Mouse (Mus musculus): ENCODE measurements around the gene Rims4. TPM values are rescaled to one million over a fixed set of nuclear protein-coding genes. Genes with fewer than 3 reads are reported as not detected.

Gene Rims4
- total and polyA plus RNA-seq, 2 experiments from 2014 or later: 0.07 to 0.08 TPM

- Histone ChIP-seq H3K36me3 (replicated peaks; ENCODE audit: control insufficient read depth, insufficient read depth, low read length) (no peaks in the 10 kb centered on the region), H3K9me3 (replicated peaks; ENCODE audit: control insufficient read depth, low read length) (no peaks in the 10 kb centered on the region), H3K4me1 (ENCODE audit: control insufficient read depth, insufficient read depth) (no peaks in the 10 kb centered on the region), H3K27me3 (ENCODE audit: control insufficient read depth, insufficient read depth, low read length) (peaks cover 15% of the 10 kb centered on the region; the same call in 1 of the 2 replicates), H3K27ac (ENCODE audit: low read depth) (no peak overlapping the region), H3K4me2 (ENCODE audit: low read depth, low read length) (no peak overlapping the region), H3K4me3 (ENCODE audit: low read depth, low read length) (no peak overlapping the region), H3K9ac (replicated peaks; ENCODE audit: low read depth, low read length) (no peak overlapping the region)
- TF ChIP-seq CTCF (IDR thresholded peaks at IDR 0.05; ENCODE audit: low read depth): no peak
- TF ChIP-seq EP300 (IDR thresholded peaks at IDR 0.05; ENCODE audit: low read depth): no peak
- DNase-seq (ENCODE audit: low spot score) (no peak), ATAC-seq (ENCODE audit: insufficient read depth, low read depth) (no peak)
- 53% methylated on average over 7 of the region's 7 CpGs for WGBS
These were observed 43.0 kb downstream of the Rims4 start for GRCm38 (mm10) chr2:163875484-163875883.

- H3K9ac ChIP-seq (replicated peaks; ENCODE audit: low read depth, low read length): no peak overlapping the region
- H3K36me3 ChIP-seq (replicated peaks; ENCODE audit: control insufficient read depth, insufficient read depth, low read length): no peaks in the 10 kb centered on the region
- H3K27me3 ChIP-seq (ENCODE audit: control insufficient read depth, insufficient read depth, low read length): peaks cover 18% of the 10 kb centered on the region; the same call in 1 of the 2 replicates
- H3K4me3 ChIP-seq (ENCODE audit: low read depth, low read length): no peak overlapping the region
- TF ChIP-seq EP300 (IDR thresholded peaks at IDR 0.05; ENCODE audit: low read depth) (no peak), CTCF (IDR thresholded peaks at IDR 0.05; ENCODE audit: low read depth) (no peak)
- no peak overlapping the region for H3K27ac ChIP-seq (ENCODE audit: low read depth)
- H3K4me2 ChIP-seq (ENCODE audit: low read depth, low read length): no peak overlapping the region
- DNase-seq (ENCODE audit: low spot score) (no peak), ATAC-seq (ENCODE audit: insufficient read depth, low read depth) (no peak)
- no peaks in the 10 kb centered on the region for H3K9me3 ChIP-seq (replicated peaks; ENCODE audit: control insufficient read depth, low read length)
- no peaks in the 10 kb centered on the region for H3K4me1 ChIP-seq (ENCODE audit: control insufficient read depth, insufficient read depth)
- WGBS: 35% methylated on average over 5 of the region's 5 CpGs
These were observed 43.6 kb downstream of the Rims4 start for GRCm38 (mm10) chr2:163874877-163875276.

- no peaks in the 10 kb centered on the region for H3K36me3 ChIP-seq (replicated peaks; ENCODE audit: control insufficient read depth, insufficient read depth, low read length)
- H3K9ac ChIP-seq (replicated peaks; ENCODE audit: low read depth, low read length): no peak overlapping the region
- H3K27me3 ChIP-seq (ENCODE audit: control insufficient read depth, insufficient read depth, low read length): peaks cover 27% of the 10 kb centered on the region; the same call in 1 of the 2 replicates
- 53% methylated on average over 3 of the region's 3 CpGs for WGBS
- no peak for TF ChIP-seq EP300 (IDR thresholded peaks at IDR 0.05; ENCODE audit: low read depth)
- TF ChIP-seq CTCF (IDR thresholded peaks at IDR 0.05; ENCODE audit: low read depth): no peak
- H3K9me3 ChIP-seq (replicated peaks; ENCODE audit: control insufficient read depth, low read length): no peaks in the 10 kb centered on the region
- no peak for ATAC-seq (ENCODE audit: insufficient read depth, low read depth)
- H3K4me1 ChIP-seq (ENCODE audit: control insufficient read depth, insufficient read depth): no peaks in the 10 kb centered on the region
- no peak overlapping the region for H3K4me3 ChIP-seq (ENCODE audit: low read depth, low read length)
- DNase-seq (ENCODE audit: low spot score): no peak
- H3K27ac ChIP-seq (ENCODE audit: low read depth): no peak overlapping the region
- no peak overlapping the region for H3K4me2 ChIP-seq (ENCODE audit: low read depth, low read length)
These were observed 46.6 kb downstream of the Rims4 start for GRCm38 (mm10) chr2:163871906-163872305.

GRCm38 (mm10) chr2:163871266-163871665 is 47.2 kb downstream of the Rims4 start:
- H3K27ac ChIP-seq (ENCODE audit: low read depth): no peak overlapping the region
- 80% methylated on average over 4 of the region's 4 CpGs for WGBS
- DNase-seq (ENCODE audit: low spot score) (no peak), ATAC-seq (ENCODE audit: insufficient read depth, low read depth) (no peak)
- no peak overlapping the region for H3K9ac ChIP-seq (replicated peaks; ENCODE audit: low read depth, low read length)
- no peak overlapping the region for H3K4me3 ChIP-seq (ENCODE audit: low read depth, low read length)
- H3K36me3 ChIP-seq (replicated peaks; ENCODE audit: control insufficient read depth, insufficient read depth, low read length): no peaks in the 10 kb centered on the region
- H3K9me3 ChIP-seq (replicated peaks; ENCODE audit: control insufficient read depth, low read length): no peaks in the 10 kb centered on the region
- H3K27me3 ChIP-seq (ENCODE audit: control insufficient read depth, insufficient read depth, low read length): peaks cover 30% of the 10 kb centered on the region; the same call in 1 of the 2 replicates
- no peak overlapping the region for H3K4me2 ChIP-seq (ENCODE audit: low read depth, low read length)
- no peak for TF ChIP-seq CTCF (IDR thresholded peaks at IDR 0.05; ENCODE audit: low read depth)
- no peak for TF ChIP-seq EP300 (IDR thresholded peaks at IDR 0.05; ENCODE audit: low read depth)
- H3K4me1 ChIP-seq (ENCODE audit: control insufficient read depth, insufficient read depth): no peaks in the 10 kb centered on the region

- H3K4me1 ChIP-seq (ENCODE audit: control insufficient read depth, insufficient read depth): no peaks in the 10 kb centered on the region
- ATAC-seq (ENCODE audit: insufficient read depth, low read depth): no peak
- H3K27me3 ChIP-seq (ENCODE audit: control insufficient read depth, insufficient read depth, low read length): peaks cover 31% of the 10 kb centered on the region; the same call in 1 of the 2 replicates
- whole genome bisulfite sequencing: 54% methylated on average over 5 of the region's 5 CpGs
- H3K27ac ChIP-seq (ENCODE audit: low read depth): no peak overlapping the region
- H3K9me3 ChIP-seq (replicated peaks; ENCODE audit: control insufficient read depth, low read length): no peaks in the 10 kb centered on the region
- TF ChIP-seq CTCF (IDR thresholded peaks at IDR 0.05; ENCODE audit: low read depth): no peak
- no peak for TF ChIP-seq EP300 (IDR thresholded peaks at IDR 0.05; ENCODE audit: low read depth)
- no peak for DNase-seq (ENCODE audit: low spot score)
- no peak overlapping the region for H3K4me2 ChIP-seq (ENCODE audit: low read depth, low read length)
- no peaks in the 10 kb centered on the region for H3K36me3 ChIP-seq (replicated peaks; ENCODE audit: control insufficient read depth, insufficient read depth, low read length)
- H3K4me3 ChIP-seq (ENCODE audit: low read depth, low read length): no peak overlapping the region
- no peak overlapping the region for H3K9ac ChIP-seq (replicated peaks; ENCODE audit: low read depth, low read length)
These were observed 48.7 kb downstream of the Rims4 start for GRCm38 (mm10) chr2:163869783-163870182.

- TF ChIP-seq EP300 (IDR thresholded peaks at IDR 0.05; ENCODE audit: low read depth) (no peak), CTCF (IDR thresholded peaks at IDR 0.05; ENCODE audit: low read depth) (no peak)
- Histone ChIP-seq H3K9me3 (replicated peaks; ENCODE audit: control insufficient read depth, low read length) (no peaks in the 10 kb centered on the region), H3K27ac (ENCODE audit: low read depth) (no peak overlapping the region), H3K9ac (replicated peaks; ENCODE audit: low read depth, low read length) (no peak overlapping the region), H3K36me3 (replicated peaks; ENCODE audit: control insufficient read depth, insufficient read depth, low read length) (no peaks in the 10 kb centered on the region), H3K4me2 (ENCODE audit: low read depth, low read length) (no peak overlapping the region), H3K4me1 (ENCODE audit: control insufficient read depth, insufficient read depth) (no peaks in the 10 kb centered on the region), H3K27me3 (ENCODE audit: control insufficient read depth, insufficient read depth, low read length) (peaks cover 52% of the 10 kb centered on the region), H3K4me3 (ENCODE audit: low read depth, low read length) (no peak overlapping the region)
- WGBS: 79% methylated on average over 9 of the region's 9 CpGs
- DNase-seq (ENCODE audit: low spot score) (no peak), ATAC-seq (ENCODE audit: insufficient read depth, low read depth) (no peak)
These were observed 52.4 kb downstream of the Rims4 start for GRCm38 (mm10) chr2:163866061-163866460.

Data from heart, postnatal 0 days (tissue).